In genomic region chr10:67887971-67888370, GRCm38 (mm10) we compare ENCODE assay signal across 22 mouse cellular contexts. TPM values are rescaled to one million over a fixed set of nuclear protein-coding genes. Genes with fewer than 3 reads are reported as not detected.
DNase-seq lines count a peak whose midpoint lies in the region; ATAC-seq and TF ChIP-seq lines count a peak whose summit lies in the region.
"Had no signal": no experiment of that assay in that cellular context is flagged by ENCODE, and none has a peak within 500 bp of the region (broad histone marks: within the 10 kb centered on the region; RNA-seq: fewer than 3 reads in every experiment).

No protein-coding gene starts in this region.

- H3K9me3 ChIP-seq in hindbrain, embryonic 13.5 days = no peaks in the 10 kb centered on the region
- no peaks in the 10 kb centered on the region for H3K9me3 ChIP-seq in lung, postnatal 0 days (ENCODE audit: low read length)
- H3K9me3 ChIP-seq: embryonic facial prominence, embryonic 13.5 days; heart, embryonic 13.5 days; hindbrain, embryonic 10.5 days; hindbrain, embryonic 15.5 days had no signal

- no peaks in the 10 kb centered on the region for H3K36me3 ChIP-seq in hindbrain, embryonic 13.5 days
- no peaks in the 10 kb centered on the region for H3K36me3 ChIP-seq in lung, postnatal 0 days (ENCODE audit: insufficient read depth, low read length)
- H3K36me3 ChIP-seq: heart, embryonic 13.5 days; hindbrain, embryonic 10.5 days; hindbrain, embryonic 15.5 days had no signal

- no peak overlapping the region for H3K27ac ChIP-seq in hindbrain, embryonic 13.5 days
- no peak overlapping the region for H3K27ac ChIP-seq in lung, postnatal 0 days (ENCODE audit: low read length)
- H3K27ac ChIP-seq: embryonic facial prominence, embryonic 13.5 days; gastrocnemius, adult 2 months; heart, embryonic 13.5 days; hindbrain, embryonic 10.5 days; hindbrain, embryonic 15.5 days had no signal

- no peaks in the 10 kb centered on the region for H3K4me1 ChIP-seq in hindbrain, embryonic 13.5 days (replicated peaks)
- H3K4me1 ChIP-seq in lung, postnatal 0 days (ENCODE audit: insufficient read depth, low read depth, low read length) = no peaks in the 10 kb centered on the region
- H3K4me1 ChIP-seq: heart, embryonic 13.5 days; hindbrain, embryonic 10.5 days; hindbrain, embryonic 15.5 days had no signal

- H3K4me3 ChIP-seq in hindbrain, embryonic 13.5 days = no peak overlapping the region
- H3K4me3 ChIP-seq in lung, postnatal 0 days (ENCODE audit: low read depth, low read length) = no peak overlapping the region
- H3K4me3 ChIP-seq: embryonic facial prominence, embryonic 13.5 days; gastrocnemius, adult 2 months; heart, embryonic 13.5 days; hindbrain, embryonic 10.5 days; hindbrain, embryonic 15.5 days had no signal

- no peak for TF ChIP-seq CTCF in lung, postnatal 0 days (IDR thresholded peaks at IDR 0.05)

- H3K27me3 ChIP-seq in hindbrain, embryonic 13.5 days = no peaks in the 10 kb centered on the region
- no peaks in the 10 kb centered on the region for H3K27me3 ChIP-seq in lung, postnatal 0 days (replicated peaks; ENCODE audit: insufficient read depth, low read length)
- H3K27me3 ChIP-seq: heart, embryonic 13.5 days; hindbrain, embryonic 15.5 days had no signal

- no peak for ATAC-seq in CD4-positive, CD25-positive, alpha-beta regulatory T cell, adult 4 months
- no peak for ATAC-seq in hindbrain, embryonic 13.5 days (ENCODE audit: low FRiP score)
- ATAC-seq in lung, postnatal 0 days = no peak
- ATAC-seq: forebrain, embryonic 14.5 days had no signal

- no peak overlapping the region for H3K9ac ChIP-seq in hindbrain, embryonic 13.5 days
- no peak overlapping the region for H3K9ac ChIP-seq in lung, postnatal 0 days (replicated peaks; ENCODE audit: low read depth)
- H3K9ac ChIP-seq: embryonic facial prominence, embryonic 13.5 days; heart, embryonic 13.5 days; hindbrain, embryonic 15.5 days had no signal

- WGBS in hindbrain, embryonic 13.5 days = 94% methylated on average over 10 of the region's 10 CpGs
- 92% methylated on average over 10 of the region's 10 CpGs for WGBS in lung, postnatal 0 days

- peak; percentile 39 for DNase-seq in CD4-positive, CD25-positive, alpha-beta regulatory T cell, adult 2 months (ENCODE audit: low read depth, low spot score)
- peak; percentile 50 for DNase-seq in CD4-positive helper T cell, adult 2 months (ENCODE audit: low read depth, low spot score)
- DNase-seq in thymus, adult 18-20 months = peak; percentile 20 to 48
- peak; percentile 33 for DNase-seq in thymus, postnatal 14 days
- DNase-seq in kidney, adult 9 months = no peak
- no peak for DNase-seq in lung, postnatal 0 days (ENCODE audit: low spot score)
- DNase-seq: adrenal gland, adult 2 months; adrenal gland, postnatal 25 days; B cell, adult 2 months; cerebellum, adult 18-20 months; cerebellum, adult 9-11 months; cerebellum, postnatal 36 days; gastrocnemius, adult 2 months; gastrocnemius, postnatal 25 days; heart, postnatal 10 days had no signal

- no peak for TF ChIP-seq EP300 in lung, postnatal 0 days (IDR thresholded peaks at IDR 0.05)

- no peak overlapping the region for H3K4me2 ChIP-seq in hindbrain, embryonic 13.5 days
- no peak overlapping the region for H3K4me2 ChIP-seq in lung, postnatal 0 days (replicated peaks; ENCODE audit: low read depth, low read length)
- H3K4me2 ChIP-seq: embryonic facial prominence, embryonic 13.5 days; heart, embryonic 13.5 days; hindbrain, embryonic 15.5 days had no signal

RNA-seq across cellular contexts. Expression of gene Zfp365, which starts 24.5 kb away (rescaled TPM):
- 1 to 10 TPM; 3.6 to 5.0 TPM for polyA plus RNA-seq in CD4-positive, CD25-positive, alpha-beta regulatory T cell, adult 4 months (2017; shearing (Covaris generic))
- polyA plus RNA-seq in hindbrain, embryonic 13.5 days (2015; fragmentation: Nextera tagmentation; extraction: Ambion mirVana) = 2.1 and 2.4 TPM in 2 replicates
- polyA plus RNA-seq in lung, postnatal 0 days (2015; fragmentation: Nextera tagmentation; extraction: Ambion mirVana) = 2.5 and 2.6 TPM in 2 replicates

Comparison
In these comparisons a context has a peak if more than half of its experiments do, and no peak if none do; other contexts are left out.
1. DNase-seq: peak in CD4-positive, CD25-positive, alpha-beta regulatory T cell, adult 2 months (single experiment), CD4-positive helper T cell, adult 2 months (single experiment), thymus, adult 18-20 months (2 of 2) and thymus, postnatal 14 days (single experiment); none in kidney, adult 9 months (single experiment) and lung, postnatal 0 days (single experiment).